Mouse (Mus musculus): ENCODE measurements around the gene Fermt1.

The Fermt1 gene

GRCm38 (mm10) chr2:132861456-132861855 is 84.2 kb downstream of the Fermt1 start:
- DNase-seq (ENCODE audit: low read depth, low spot score) = no peak

DNA sequence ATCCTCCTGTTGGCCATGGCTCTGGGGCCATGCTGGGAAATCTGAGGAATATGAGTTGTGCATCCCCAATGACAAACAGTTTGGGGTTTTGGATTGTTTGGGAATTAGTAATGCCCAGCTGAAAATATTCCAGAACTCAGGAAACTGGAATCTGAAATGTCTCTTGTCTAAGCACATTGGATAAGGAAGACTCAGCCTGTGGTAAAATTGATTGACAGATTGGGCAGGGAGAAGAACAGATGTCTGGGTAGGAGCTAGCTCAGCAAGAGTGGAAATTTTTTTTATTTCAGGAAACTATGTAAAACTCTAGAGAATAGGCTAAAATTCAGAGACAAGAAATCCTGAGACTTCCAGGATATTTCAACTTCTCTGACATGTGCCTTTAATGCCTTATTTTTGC is 85.3 kb downstream of the Fermt1 start:
- no peak for DNase-seq (ENCODE audit: low read depth, low spot score)

DNA sequence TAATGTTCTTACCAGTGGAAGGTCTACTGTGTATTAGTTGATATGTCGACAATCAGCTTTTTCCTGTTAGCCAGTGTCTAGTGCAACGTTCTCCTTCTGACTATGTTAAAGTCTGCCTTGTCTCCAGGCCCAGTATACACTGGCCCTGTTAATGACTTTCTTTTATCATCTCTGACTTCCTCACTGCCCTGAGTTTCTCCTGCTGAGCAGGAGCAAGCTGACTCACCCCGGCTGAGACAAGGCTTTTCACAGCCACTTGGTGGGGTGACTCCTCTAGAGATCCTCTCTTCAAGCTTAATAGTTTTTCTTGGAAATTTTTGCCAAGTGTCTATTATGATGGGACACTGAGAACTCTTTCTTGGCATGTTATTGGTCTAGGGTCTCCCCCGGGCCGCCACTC is 89.4 kb downstream of the Fermt1 start:
- DNase-seq (ENCODE audit: low read depth, low spot score) = no peak
